ENCODE assay signal across 25 mouse cellular contexts in genomic region chr12:40214888-40215876, GRCm38 (mm10). TPM values are rescaled to one million over a fixed set of nuclear protein-coding genes. Genes with fewer than 3 reads are reported as not detected.
A peak's percentile ranks its signal among the peaks of the same experiment; 100 is the strongest.
DNase-seq lines count a peak whose midpoint lies in the region; ATAC-seq lines count a peak whose summit lies in the region.
"Had no signal": no experiment of that assay in that cellular context is flagged by ENCODE, and none has a peak within 500 bp of the region (broad histone marks: within the 10 kb centered on the region; RNA-seq: fewer than 3 reads in every experiment).

No protein-coding gene starts in this region.

- no peak overlapping the region for H3K4me2 ChIP-seq in neural tube, embryonic 12.5 days (replicated peaks)
- no peak overlapping the region for H3K4me2 ChIP-seq in neural tube, embryonic 15.5 days
- H3K4me2 ChIP-seq: forebrain, embryonic 13.5 days; heart, embryonic 13.5 days; hindbrain, embryonic 12.5 days; hindbrain, embryonic 15.5 days; intestine, embryonic 15.5 days had no signal

- ATAC-seq in neural tube, embryonic 12.5 days (ENCODE audit: low FRiP score, low read depth): peak; percentile 75
- ATAC-seq in neural tube, embryonic 15.5 days (ENCODE audit: low FRiP score): no peak
- ATAC-seq: activated CD4-positive, CD25-positive, alpha-beta regulatory T cell, adult 4 months; forebrain, embryonic 13.5 days; forebrain, embryonic 16.5 days; intestine, embryonic 15.5 days had no signal

- H3K9ac ChIP-seq in neural tube, embryonic 12.5 days: no peak overlapping the region
- H3K9ac ChIP-seq in neural tube, embryonic 15.5 days (replicated peaks): no peak overlapping the region
- H3K9ac ChIP-seq: forebrain, embryonic 13.5 days; heart, embryonic 13.5 days; hindbrain, embryonic 12.5 days; hindbrain, embryonic 15.5 days; intestine, embryonic 15.5 days had no signal

- no peak overlapping the region for H3K4me3 ChIP-seq in neural tube, embryonic 12.5 days
- H3K4me3 ChIP-seq in neural tube, embryonic 15.5 days (replicated peaks): no peak overlapping the region
- H3K4me3 ChIP-seq: forebrain, embryonic 10.5 days; forebrain, embryonic 13.5 days; heart, adult 2 months; heart, embryonic 10.5 days; heart, embryonic 13.5 days; hindbrain, embryonic 12.5 days; hindbrain, embryonic 15.5 days; intestine, embryonic 15.5 days had no signal

- no peaks in the 10 kb centered on the region for H3K27me3 ChIP-seq in neural tube, embryonic 12.5 days (replicated peaks)
- no peaks in the 10 kb centered on the region for H3K27me3 ChIP-seq in neural tube, embryonic 15.5 days (replicated peaks)
- H3K27me3 ChIP-seq: forebrain, embryonic 13.5 days; heart, embryonic 13.5 days; hindbrain, embryonic 12.5 days; hindbrain, embryonic 15.5 days; intestine, embryonic 15.5 days had no signal

- H3K9me3 ChIP-seq in neural tube, embryonic 12.5 days: no peaks in the 10 kb centered on the region
- H3K9me3 ChIP-seq in neural tube, embryonic 15.5 days (replicated peaks): no peaks in the 10 kb centered on the region
- H3K9me3 ChIP-seq: forebrain, embryonic 10.5 days; forebrain, embryonic 13.5 days; heart, embryonic 10.5 days; hindbrain, embryonic 12.5 days; hindbrain, embryonic 15.5 days; intestine, embryonic 15.5 days had no signal

- peaks cover 49% of the 10 kb centered on the region for H3K36me3 ChIP-seq in neural tube, embryonic 12.5 days
- H3K36me3 ChIP-seq in neural tube, embryonic 15.5 days: peaks cover 46% of the 10 kb centered on the region

- H3K4me1 ChIP-seq in neural tube, embryonic 12.5 days: peaks cover 5% of the 10 kb centered on the region
- H3K4me1 ChIP-seq in neural tube, embryonic 15.5 days: peaks cover 8% of the 10 kb centered on the region

- no peak overlapping the region for H3K27ac ChIP-seq in neural tube, embryonic 12.5 days
- no peak overlapping the region for H3K27ac ChIP-seq in neural tube, embryonic 15.5 days (replicated peaks)
- H3K27ac ChIP-seq: forebrain, embryonic 10.5 days; forebrain, embryonic 13.5 days; heart, adult 2 months; heart, embryonic 10.5 days; heart, embryonic 13.5 days; hindbrain, embryonic 12.5 days; hindbrain, embryonic 15.5 days; intestine, embryonic 15.5 days had no signal

- intact Hi-C loops in heart, postnatal 25 days (cut with DNase I): loop anchor here (2.0 kb wide), 1 partner anchor 14 kb away; no protein-coding TSS in a partner anchor

- DNase-seq in embryo, embryonic 10.5 days (ENCODE audit: low spot score): peak; percentile 27
- no peak for DNase-seq in embryo, embryonic 9.5 days (ENCODE audit: extremely low spot score)
- peak; percentile 36 for DNase-seq in heart, adult 11 months
- DNase-seq in heart, postnatal 25 days (ENCODE audit: low spot score): no peak
- DNase-seq: adrenal gland, adult 8-10 months; adrenal gland, postnatal 25 days; cerebellum, adult 11-12 months; cerebellum, adult 8-10 months; cerebellum, postnatal 10 days; cerebellum, postnatal 36 days; gastrocnemius, postnatal 14 days; heart, adult 2 months; heart, postnatal 14 days had no signal

- WGBS in neural tube, embryonic 12.5 days: 49% methylated on average over 15 of the region's 15 CpGs
- 51% methylated on average over 15 of the region's 15 CpGs for WGBS in neural tube, embryonic 15.5 days

RNA-seq across cellular contexts. Expression of gene Lsmem1, which starts 15.9 kb away (rescaled TPM):
- total RNA-seq in heart, postnatal 25 days (2021): 10 to 100 TPM; 40.6 to 43.2 TPM
- 0.09 and 0.15 TPM in 2 replicates for polyA plus RNA-seq in neural tube, embryonic 12.5 days (2016; fragmentation: Nextera tagmentation; extraction: Ambion mirVana)
- polyA plus RNA-seq in neural tube, embryonic 15.5 days (2015; fragmentation: Nextera tagmentation; extraction: Ambion mirVana): 0.40 and 0.59 TPM in 2 replicates
- total RNA-seq: adrenal gland, postnatal 25 days had no signal
- polyA plus RNA-seq: forebrain, embryonic 10.5 days; forebrain, embryonic 13.5 days; forebrain, embryonic 16.5 days; gonadal fat pad, adult 2 months; hindbrain, embryonic 12.5 days; intestine, embryonic 15.5 days had no signal

RNA-seq across cellular contexts. Expression of gene Ifrd1, which starts 33.1 kb away (rescaled TPM):
- total RNA-seq in heart, postnatal 25 days (2021): 10 to 100 TPM; 75.2 to 75.9 TPM
- 159 and 186 TPM in 2 replicates for polyA plus RNA-seq in neural tube, embryonic 12.5 days (2016; fragmentation: Nextera tagmentation; extraction: Ambion mirVana)
- polyA plus RNA-seq in neural tube, embryonic 15.5 days (2015; fragmentation: Nextera tagmentation; extraction: Ambion mirVana): 140 and 145 TPM in 2 replicates

Comparison
In these comparisons a context has a peak if more than half of its experiments do, and no peak if none do; other contexts are left out.
1. DNase-seq: peak in embryo, embryonic 10.5 days (single experiment) and heart, adult 11 months (single experiment); none in embryo, embryonic 9.5 days (single experiment) and heart, postnatal 25 days (single experiment).